Mouse (Mus musculus) layer of hippocampus, postnatal 25 days (tissue): ENCODE measurements around the gene Capn5. TPM values are rescaled to one million over a fixed set of nuclear protein-coding genes. Genes with fewer than 3 reads are reported as not detected.
A peak's percentile ranks its signal among the peaks of the same experiment; 100 is the strongest.
"Not testable (repeated sequence)": the region's sequence is repeated elsewhere in the genome, so short reads cannot be mapped to it uniquely, and the experiment has no call there.

ENCODE experiments used
- DNase-seq, 2 experiments: peaks; one replicate each; pipeline ENCODE4 v3.0.0; 2022; ENCODE audit warnings: mixed read lengths in 2 of 2, low spot score in 1 of 2; ENCODE audit errors: extremely low spot score in 1 of 2
- total RNA-seq, 2 experiments: library from RNA; stranded (reverse); gene quantifications; 2 replicates each; pipeline ENCODE4 v1.2.3; 2021

Gene Capn5
- total RNA-seq, result 10 to 100 TPM; 45.4 to 50.8 TPM

GRCm38 (mm10) chr7:98177929-98178559 is at the start of gene Capn5:
Gene Capn5, minus strand, starts transcription at chr7:98178274.
- peak; percentile 48 to 49 for DNase-seq

GRCm38 (mm10) chr7:98223796-98224195 is 45.7 kb upstream of the Capn5 start:
- no peak for DNase-seq

GRCm38 (mm10) chr7:98216713-98217112 is 38.6 kb upstream of the Capn5 start:
- DNase-seq, result no peak

- no peak for DNase-seq
These were observed 24.9 kb upstream of the Capn5 start for GRCm38 (mm10) chr7:98202946-98203345.

GRCm38 (mm10) chr7:98201493-98202028 is 23.5 kb upstream of the Capn5 start:
- no peak for DNase-seq

- no peak for DNase-seq
These were observed 22.3 kb upstream of the Capn5 start for GRCm38 (mm10) chr7:98200396-98200795.

GRCm38 (mm10) chr7:98199381-98199780 is 21.3 kb upstream of the Capn5 start, which contains the start of gene B3gnt6:
Gene B3gnt6, minus strand, starts transcription at chr7:98199481.
- no peak for DNase-seq

- no peak for DNase-seq
These were observed 17.2 kb upstream of the Capn5 start for GRCm38 (mm10) chr7:98195151-98195801.

GRCm38 (mm10) chr7:98194026-98194792 is 16.1 kb upstream of the Capn5 start:
- DNase-seq, result no peak

GRCm38 (mm10) chr7:98193515-98194025 is 15.5 kb upstream of the Capn5 start:
- DNase-seq, result no peak

- DNase-seq, result no peak
These were observed 13.6 kb upstream of the Capn5 start for GRCm38 (mm10) chr7:98191571-98192250.

GRCm38 (mm10) chr7:98190578-98190977 is 12.5 kb upstream of the Capn5 start:
- no peak for DNase-seq

GRCm38 (mm10) chr7:98189745-98190144 is 11.7 kb upstream of the Capn5 start:
- DNase-seq, result no peak

GRCm38 (mm10) chr7:98188680-98189079 is 10.6 kb upstream of the Capn5 start:
- DNase-seq, result no peak

GRCm38 (mm10) chr7:98188238-98188637 is 10.2 kb upstream of the Capn5 start:
- no peak for DNase-seq

GRCm38 (mm10) chr7:98187332-98187731 is 9.3 kb upstream of the Capn5 start:
- not testable (repeated sequence) for DNase-seq

- DNase-seq, result no peak
These were observed 8.6 kb upstream of the Capn5 start for GRCm38 (mm10) chr7:98186637-98187036.

GRCm38 (mm10) chr7:98185326-98185725 is 7.3 kb upstream of the Capn5 start:
- DNase-seq, result no peak

GRCm38 (mm10) chr7:98178560-98179231 is 622 bp upstream of the Capn5 start:
- no peak for DNase-seq

GRCm38 (mm10) chr7:98177566-98177928 is 527 bp downstream of the Capn5 start:
- DNase-seq, result no peak
